Comparison of ENCODE assay signal across 14 mouse cellular contexts in genomic region chr13:119388804-119389203, GRCm38 (mm10). TPM values are rescaled to one million over a fixed set of nuclear protein-coding genes. Genes with fewer than 3 reads are reported as not detected.
DNase-seq lines count a peak whose midpoint lies in the region; TF ChIP-seq lines count a peak whose summit lies in the region.
"Had no signal": no experiment of that assay in that cellular context is flagged by ENCODE, and none has a peak within 500 bp of the region (broad histone marks: within the 10 kb centered on the region; RNA-seq: fewer than 3 reads in every experiment).

No protein-coding gene starts in this region.

- H3K36me3 ChIP-seq in ES-E14 (ENCODE audit: control insufficient read depth, insufficient read depth, low read length, poor library complexity, severe bottlenecking), result no peaks in the 10 kb centered on the region

- no peak overlapping the region for H3K4me3 ChIP-seq in ES-E14 (ENCODE audit: insufficient read depth in 1 of 2, low read depth in 1 of 2, low read length in 2 of 2, poor library complexity in 1 of 2, severe bottlenecking in 1 of 2)
- H3K4me3 ChIP-seq: forebrain, embryonic 12.5 days; kidney, embryonic 15.5 days; neural tube, embryonic 13.5 days had no signal

- H3K27ac ChIP-seq in ES-E14 (ENCODE audit: insufficient read depth, low read depth, low read length, poor library complexity, severe bottlenecking), result no peak overlapping the region
- H3K27ac ChIP-seq: forebrain, embryonic 12.5 days; kidney, embryonic 15.5 days; macrophage; neural tube, embryonic 13.5 days had no signal

- peaks cover 0 to 2% of the 10 kb centered on the region in 2 experiments; a peak in 1 of 4 replicates for H3K4me1 ChIP-seq in ES-E14 (ENCODE audit: control insufficient read depth in 2 of 2, insufficient read depth in 2 of 2, low read length in 2 of 2, poor library complexity in 1 of 2)
- H3K4me1 ChIP-seq: kidney, embryonic 15.5 days; neural tube, embryonic 13.5 days had no signal

- in situ Hi-C loops in ES-E14 (cut with MboI; ENCODE audit: low sequenced_read_pairs in 2 of 2, unreplicated experiment in 2 of 2), result no loop called here

- peak; percentile 18 for DNase-seq in kidney, postnatal 14 days
- DNase-seq in kidney, adult 9 months, result no peak
- DNase-seq in B cell, adult 2 months, result peak; percentile 5 to 15
- peak; percentile 27 for DNase-seq in ES-E14 (ENCODE audit: low read depth, low spot score)
- peak; percentile 14 for DNase-seq in forelimb bud, embryonic 11.5 days (ENCODE audit: low read depth, low spot score)
- DNase-seq in frontal cortex, postnatal 25 days (ENCODE audit: low spot score in 2 of 2), result no peak
- DNase-seq in right cerebral cortex, postnatal 4 days, result no peak
- DNase-seq: cerebellum, postnatal 25 days; spleen, adult 18-20 months; thymus, postnatal 4 days had no signal

- no peak overlapping the region for H3K9ac ChIP-seq in ES-E14 (ENCODE audit: insufficient read depth, low read depth, low read length, poor library complexity, severe bottlenecking)
- H3K9ac ChIP-seq: forebrain, embryonic 12.5 days; kidney, embryonic 15.5 days; neural tube, embryonic 13.5 days had no signal

- H3K9me3 ChIP-seq in ES-E14 (ENCODE audit: control insufficient read depth, insufficient read depth, low read depth, low read length), result no peaks in the 10 kb centered on the region
- H3K9me3 ChIP-seq: forebrain, embryonic 12.5 days; kidney, embryonic 15.5 days; neural tube, embryonic 13.5 days had no signal

TF ChIP-seq in ES-E14, 5 proteins besides CTCF, POLR2A, EP300 and RAD21:
- TF ChIP-seq ZNF384 (IDR thresholded peaks at IDR 0.05; ENCODE audit: low read depth, low read length), result no peak
- no peak for TF ChIP-seq ZC3H11A (IDR thresholded peaks at IDR 0.05; ENCODE audit: borderline replicate concordance, low read depth, low read length)
- no peak for TF ChIP-seq MAFK (IDR thresholded peaks at IDR 0.05; ENCODE audit: insufficient read depth, low read depth, low read length)
- TF ChIP-seq HCFC1 (IDR thresholded peaks at IDR 0.05; ENCODE audit: borderline replicate concordance, insufficient read depth, low read length), result no peak
- no peak for TF ChIP-seq CHD2 (IDR thresholded peaks at IDR 0.05; ENCODE audit: low read depth, low read length)

RNA-seq across cellular contexts. Expression of gene Paip1, which starts 39.6 kb away (rescaled TPM):
- 15.0 and 25.6 TPM in 2 replicates for total RNA-seq in ES-E14 (2012; rRNA removed)

Comparison
In these comparisons a context has a peak if more than half of its experiments do, and no peak if none do; other contexts are left out.
1. DNase-seq: peak in kidney, postnatal 14 days (single experiment), B cell, adult 2 months (2 of 2), ES-E14 (single experiment) and forelimb bud, embryonic 11.5 days (single experiment); none in kidney, adult 9 months (single experiment), frontal cortex, postnatal 25 days (0 of 2) and right cerebral cortex, postnatal 4 days (single experiment).